Mouse (Mus musculus) lung, embryonic 16.5 days (tissue): ENCODE measurements at regions not wholly inside any gene's neighbourhood (a gene's known extent, or its start where the extent isn't known, plus 50 kb on each side); places are given as distances from the start of the nearest gene placed in this dataset.

Experiments used
- ATAC-seq: fragments of 200-750 bp; cut with Nextera tagmentation; 2 replicates; pipeline ENCODE4 v1.8.0; 2017; ENCODE audit warnings: low read depth, mild to moderate bottlenecking, moderate library complexity
- H3K27ac ChIP-seq: fragments of 300-500 bp; sonication (generic); 2 replicates; pipeline ENCODE4 v1.5.1; 2014; ENCODE audit warnings: mild to moderate bottlenecking, control low read depth, low read length
- H3K27me3 ChIP-seq: fragments of 300-500 bp; sonication (generic); 2 replicates; pipeline ENCODE4 v1.6.1; 2014; ENCODE audit warnings: low read depth, low read length, mixed read lengths; ENCODE audit not compliant: control insufficient read depth, insufficient read depth
- H3K36me3 ChIP-seq: fragments of 300-500 bp; sonication (generic); 2 replicates; pipeline ENCODE4 v1.6.1; 2014; ENCODE audit warnings: low read length; ENCODE audit not compliant: control insufficient read depth, insufficient read depth
- H3K4me1 ChIP-seq: fragments of 300-500 bp; sonication (generic); replicated peaks from 2 replicates; pipeline ENCODE4 v1.6.1; 2014; ENCODE audit warnings: low read length, mixed read lengths; ENCODE audit not compliant: control insufficient read depth, insufficient read depth
- H3K4me2 ChIP-seq: fragments of 300-500 bp; sonication (generic); 2 replicates; pipeline ENCODE4 v1.6.1; 2014; ENCODE audit warnings: low read depth, low read length, control low read depth
- H3K4me3 ChIP-seq: fragments of 300-500 bp; sonication (generic); 2 replicates; pipeline ENCODE4 v1.5.1; 2014; ENCODE audit warnings: mild to moderate bottlenecking, low read length, control low read depth
- H3K9ac ChIP-seq: fragments of 300-500 bp; sonication (generic); 2 replicates; pipeline ENCODE4 v1.6.1; 2014; ENCODE audit warnings: low read length, control low read depth
- H3K9me3 ChIP-seq: fragments of 300-500 bp; sonication (generic); 2 replicates; pipeline ENCODE4 v1.6.1; 2016; ENCODE audit warnings: low read length; ENCODE audit not compliant: control insufficient read depth
- WGBS: fragments of 180-500 bp; shearing (Covaris S2); extraction: QIAGEN DNeasy Blood & Tissue Kit; methylation state at CpG from one replicate; pipeline ENCODE4 v1.1.7; 2014; 5-methylcytosine and 5-hydroxymethylcytosine counted together

GRCm38 (mm10) chr7:66593619-66594018, 95.8 kb downstream of the Asb7 start:
- no peak for ATAC-seq
- H3K36me3 ChIP-seq: no peaks in the 10 kb centered on the region
- H3K27ac ChIP-seq: no peak overlapping the region
- H3K9ac ChIP-seq: no peak overlapping the region
- H3K4me2 ChIP-seq: no peak overlapping the region
- H3K27me3 ChIP-seq: no peaks in the 10 kb centered on the region
- 68% methylated on average over 3 of the region's 3 CpGs for WGBS
- H3K4me3 ChIP-seq: no peak overlapping the region
- no peaks in the 10 kb centered on the region for H3K9me3 ChIP-seq
- no peaks in the 10 kb centered on the region for H3K4me1 ChIP-seq

GRCm38 (mm10) chr7:66591594-66592290, 97.7 kb downstream of the Asb7 start:
- ATAC-seq: no peak
- H3K9ac ChIP-seq: no peak overlapping the region
- no peaks in the 10 kb centered on the region for H3K4me1 ChIP-seq
- WGBS: 63% methylated on average over 10 of the region's 10 CpGs
- no peak overlapping the region for H3K27ac ChIP-seq
- no peaks in the 10 kb centered on the region for H3K9me3 ChIP-seq
- no peaks in the 10 kb centered on the region for H3K27me3 ChIP-seq
- no peak overlapping the region for H3K4me3 ChIP-seq
- no peak overlapping the region for H3K4me2 ChIP-seq
- no peaks in the 10 kb centered on the region for H3K36me3 ChIP-seq

- H3K9me3 ChIP-seq: no peaks in the 10 kb centered on the region
- no peaks in the 10 kb centered on the region for H3K27me3 ChIP-seq
- H3K4me3 ChIP-seq: no peak overlapping the region
- H3K36me3 ChIP-seq: no peaks in the 10 kb centered on the region
- H3K4me2 ChIP-seq: no peak overlapping the region
- no peak overlapping the region for H3K9ac ChIP-seq
- 71% methylated on average over 1 of the region's 1 CpGs for WGBS
- no peaks in the 10 kb centered on the region for H3K4me1 ChIP-seq
- no peak for ATAC-seq
- H3K27ac ChIP-seq: no peak overlapping the region
Observed at GRCm38 (mm10) chr7:66586511-66586910, 102.9 kb downstream of the Asb7 start.

GRCm38 (mm10) chr7:66580687-66581151, 108.7 kb downstream of the Asb7 start:
- Histone ChIP-seq H3K9ac (no peak overlapping the region), H3K9me3 (no peaks in the 10 kb centered on the region), H3K4me3 (no peak overlapping the region), H3K27me3 (no peaks in the 10 kb centered on the region), H3K4me1 (no peaks in the 10 kb centered on the region), H3K27ac (no peak overlapping the region), H3K36me3 (no peaks in the 10 kb centered on the region), H3K4me2 (no peak overlapping the region)
- no peak for ATAC-seq
- WGBS: 26% methylated on average over 2 of the region's 2 CpGs

- 81% methylated on average over 7 of the region's 7 CpGs for WGBS
- no peaks in the 10 kb centered on the region for H3K9me3 ChIP-seq
- no peaks in the 10 kb centered on the region for H3K36me3 ChIP-seq
- no peaks in the 10 kb centered on the region for H3K4me1 ChIP-seq
- H3K27ac ChIP-seq: no peak overlapping the region
- H3K4me2 ChIP-seq: no peak overlapping the region
- H3K27me3 ChIP-seq: no peaks in the 10 kb centered on the region
- ATAC-seq: no peak
- H3K4me3 ChIP-seq: no peak overlapping the region
- no peak overlapping the region for H3K9ac ChIP-seq
Observed at GRCm38 (mm10) chr7:66576261-66576660, 113.1 kb downstream of the Asb7 start.

- Histone ChIP-seq H3K4me1 (no peaks in the 10 kb centered on the region), H3K36me3 (no peaks in the 10 kb centered on the region), H3K27ac (no peak overlapping the region), H3K9me3 (no peaks in the 10 kb centered on the region), H3K27me3 (no peaks in the 10 kb centered on the region), H3K4me3 (no peak overlapping the region), H3K4me2 (no peak overlapping the region), H3K9ac (no peak overlapping the region)
- 64% methylated on average over 5 of the region's 5 CpGs for WGBS
- no peak for ATAC-seq
Observed at GRCm38 (mm10) chr7:66571451-66571850, 117.9 kb downstream of the Asb7 start.

GRCm38 (mm10) chr7:66547694-66548093, 120.4 kb upstream of the Aldh1a3 start:
- H3K27ac ChIP-seq: no peak overlapping the region

GRCm38 (mm10) chr7:66545184-66545583, 117.9 kb upstream of the Aldh1a3 start:
- Histone ChIP-seq H3K36me3 (no peaks in the 10 kb centered on the region), H3K9me3 (no peaks in the 10 kb centered on the region), H3K4me1 (no peaks in the 10 kb centered on the region), H3K27ac (no peak overlapping the region), H3K27me3 (no peaks in the 10 kb centered on the region), H3K4me2 (no peak overlapping the region), H3K9ac (no peak overlapping the region), H3K4me3 (no peak overlapping the region)
- ATAC-seq: no peak
- 50% methylated on average over 9 of the region's 9 CpGs for WGBS

More at GRCm38 (mm10) chr7:66547694-66548093, 120.4 kb upstream of the Aldh1a3 start:
- Histone ChIP-seq H3K27me3 (no peaks in the 10 kb centered on the region), H3K4me3 (no peak overlapping the region), H3K9ac (no peak overlapping the region), H3K4me2 (no peak overlapping the region), H3K9me3 (no peaks in the 10 kb centered on the region), H3K36me3 (no peaks in the 10 kb centered on the region), H3K4me1 (no peaks in the 10 kb centered on the region; the same call in 1 of the 2 replicates)
- WGBS: 72% methylated on average over 11 of the region's 11 CpGs
- ATAC-seq: no peak

- no peak overlapping the region for H3K9ac ChIP-seq
- H3K27me3 ChIP-seq: no peaks in the 10 kb centered on the region
- no peak overlapping the region for H3K27ac ChIP-seq
- H3K4me1 ChIP-seq: no peaks in the 10 kb centered on the region
- H3K4me3 ChIP-seq: no peak overlapping the region
- no peak overlapping the region for H3K4me2 ChIP-seq
- no peak; the same call in 1 of the 2 replicates for ATAC-seq
- no peaks in the 10 kb centered on the region for H3K9me3 ChIP-seq
- H3K36me3 ChIP-seq: no peaks in the 10 kb centered on the region
- WGBS: 65% methylated on average over 11 of the region's 11 CpGs
Observed at GRCm38 (mm10) chr7:66544352-66545053, 117.2 kb upstream of the Aldh1a3 start.
